Mouse (Mus musculus) CD4-positive, CD25-positive, alpha-beta regulatory T cell, adult 2 months (primary cell): ENCODE measurements around the gene Fuom.
"Not testable (repeated sequence)": the region's sequence is repeated elsewhere in the genome, so short reads cannot be mapped to it uniquely, and the experiment has no call there.

Experiments
- DNase-seq: peaks from one replicate; pipeline ENCODE4 v3.0.0-alpha.2; 2012; ENCODE audit warnings: low read depth, low spot score

The Fuom gene

GRCm38 (mm10) chr7:140101993-140102860 is at the start of gene Fuom:
TSS of gene Fuom (minus strand) at chr7:140102441.
- DNase-seq: peak; percentile 84

GRCm38 (mm10) chr7:140144550-140144949 is 42.3 kb upstream of the Fuom start:
- no peak for DNase-seq

GRCm38 (mm10) chr7:140141350-140141749 is 39.1 kb upstream of the Fuom start:
- DNase-seq: peak; percentile 87

GRCm38 (mm10) chr7:140138021-140138310 is 35.7 kb upstream of the Fuom start:
- DNase-seq: no peak

GRCm38 (mm10) chr7:140137135-140138020 is 35.1 kb upstream of the Fuom start, which contains the start of gene Mtg1:
TSS of gene Mtg1 (plus strand) at chr7:140137564.
- peak; percentile 97 for DNase-seq

- DNase-seq: no peak
Measured at GRCm38 (mm10) chr7:140135106-140135770, 33.0 kb upstream of the Fuom start.

- not testable (repeated sequence) for DNase-seq
Measured at GRCm38 (mm10) chr7:140134033-140134432, 31.8 kb upstream of the Fuom start.

- DNase-seq: not testable (repeated sequence)
Measured at GRCm38 (mm10) chr7:140132184-140132583, 29.9 kb upstream of the Fuom start.

- DNase-seq: no peak
Measured at GRCm38 (mm10) chr7:140127911-140128310, 25.7 kb upstream of the Fuom start.

GRCm38 (mm10) chr7:140126934-140127333 is 24.7 kb upstream of the Fuom start:
- DNase-seq: no peak

GRCm38 (mm10) chr7:140126022-140126350 is 23.7 kb upstream of the Fuom start:
- no peak for DNase-seq

GRCm38 (mm10) chr7:140125278-140126021 is 23.2 kb upstream of the Fuom start:
- peak; percentile 93 for DNase-seq

GRCm38 (mm10) chr7:140124382-140124781 is 22.1 kb upstream of the Fuom start:
- DNase-seq: no peak

GRCm38 (mm10) chr7:140122765-140123164 is 20.5 kb upstream of the Fuom start:
- DNase-seq: no peak

GRCm38 (mm10) chr7:140121338-140121910 is 19.2 kb upstream of the Fuom start:
- DNase-seq: no peak

- DNase-seq: no peak
Measured at GRCm38 (mm10) chr7:140120484-140120883, 18.2 kb upstream of the Fuom start.

GRCm38 (mm10) chr7:140116329-140117054 is 14.3 kb upstream of the Fuom start, which contains the start of gene Echs1:
TSS of gene Echs1 (minus strand) at chr7:140116476.
- DNase-seq: peak; percentile 92

- DNase-seq: peak; percentile 20
Measured at GRCm38 (mm10) chr7:140115583-140116328, 13.5 kb upstream of the Fuom start, which contains the start of gene Paox. TSS of gene Paox (plus strand) at chr7:140115799.

GRCm38 (mm10) chr7:140111943-140112342 is 9.7 kb upstream of the Fuom start:
- no peak for DNase-seq
